Mouse (Mus musculus): ENCODE data around the gene Ndufs7.

GRCm38 (mm10) chr10:80294311-80294710 is 45.4 kb downstream of the Ndufs7 start:
- TF ChIP-seq CTCF (IDR thresholded peaks at IDR 0.05; ENCODE audit: borderline replicate concordance, insufficient read depth, low read length) (no peak), POLR2A (IDR thresholded peaks at IDR 0.05; ENCODE audit: low read depth, low read length) (no peak)

Data from embryonic fibroblast, embryonic 13.5 days (primary cell).